Comparison of ENCODE assay signal across 8 mouse cellular contexts in genomic region chr10:75444111-75444826, GRCm38 (mm10). TPM values are rescaled to one million over a fixed set of nuclear protein-coding genes. Genes with fewer than 3 reads are reported as not detected.
DNase-seq lines count a peak whose midpoint lies in the region; ATAC-seq and TF ChIP-seq lines count a peak whose summit lies in the region.

No protein-coding gene starts in this region.

- no peak overlapping the region for H3K4me2 ChIP-seq in heart, embryonic 16.5 days (ENCODE audit: low read depth, low read length)
- H3K4me2 ChIP-seq in liver, embryonic 11.5 days: no peak overlapping the region

- no peak overlapping the region for H3K4me3 ChIP-seq in heart, embryonic 16.5 days (ENCODE audit: low read length)
- H3K4me3 ChIP-seq in thymus, adult 2 months (ENCODE audit: control insufficient read depth, insufficient read depth, low read length): no peak overlapping the region
- no peak overlapping the region for H3K4me3 ChIP-seq in liver, embryonic 11.5 days (ENCODE audit: low read depth, low read length)

- DNase-seq in heart, postnatal 14 days: no peak
- DNase-seq in thymus, postnatal 14 days: peak; percentile 20
- no peak for DNase-seq in thymus, adult 2 months
- DNase-seq in liver, embryonic 11.5 days (ENCODE audit: low spot score): peak; percentile 31
- peak; percentile 57 for DNase-seq in testis, postnatal 10 days (ENCODE audit: low spot score)
- DNase-seq in urinary bladder, adult 2 months (ENCODE audit: low spot score): no peak
- DNase-seq in layer of hippocampus, adult 9-11 months: no peak

- no peak overlapping the region for H3K9ac ChIP-seq in heart, embryonic 16.5 days (ENCODE audit: low read length)
- H3K9ac ChIP-seq in liver, embryonic 11.5 days (ENCODE audit: low read depth, low read length): no peak overlapping the region

- intact Hi-C loops in heart, postnatal 14 days (cut with DNase I): no loop called here

- WGBS in heart, embryonic 16.5 days: 75% methylated on average over 19 of the region's 19 CpGs
- 89% methylated on average over 19 of the region's 19 CpGs for WGBS in thymus, adult 2 months
- 69% methylated on average over 19 of the region's 19 CpGs for WGBS in liver, embryonic 11.5 days

- no peak for TF ChIP-seq POLR2A in thymus, adult 2 months (IDR thresholded peaks at IDR 0.05; ENCODE audit: control insufficient read depth, extremely low read depth, insufficient read depth, low read length, poor library complexity)

- TF ChIP-seq CTCF in thymus, adult 2 months (IDR thresholded peaks at IDR 0.05; ENCODE audit: borderline replicate concordance, control insufficient read depth, extremely low read depth, insufficient read depth, low read length, poor library complexity): no peak

- H3K27me3 ChIP-seq in heart, embryonic 16.5 days (ENCODE audit: control insufficient read depth, insufficient read depth, low read length): no peaks in the 10 kb centered on the region
- H3K27me3 ChIP-seq in thymus, adult 2 months (ENCODE audit: control insufficient read depth, insufficient read depth, low read length): no peaks in the 10 kb centered on the region
- no peaks in the 10 kb centered on the region for H3K27me3 ChIP-seq in liver, embryonic 11.5 days (replicated peaks; ENCODE audit: control insufficient read depth, insufficient read depth, low read length)

- no peaks in the 10 kb centered on the region for H3K9me3 ChIP-seq in heart, embryonic 16.5 days (replicated peaks; ENCODE audit: control insufficient read depth, low read length)
- no peaks in the 10 kb centered on the region for H3K9me3 ChIP-seq in liver, embryonic 11.5 days (ENCODE audit: control insufficient read depth, low read length)

- H3K36me3 ChIP-seq in heart, embryonic 16.5 days (ENCODE audit: control insufficient read depth, insufficient read depth): no peaks in the 10 kb centered on the region
- no peaks in the 10 kb centered on the region for H3K36me3 ChIP-seq in thymus, adult 2 months (ENCODE audit: control insufficient read depth, insufficient read depth, low read length)
- no peaks in the 10 kb centered on the region for H3K36me3 ChIP-seq in liver, embryonic 11.5 days (ENCODE audit: control insufficient read depth, insufficient read depth, low read length)

- H3K4me1 ChIP-seq in heart, embryonic 16.5 days (ENCODE audit: control insufficient read depth, insufficient read depth, low read length): peaks cover 37% of the 10 kb centered on the region
- H3K4me1 ChIP-seq in thymus, adult 2 months (replicated peaks; ENCODE audit: control insufficient read depth, insufficient read depth, low read length): peaks cover 3% of the 10 kb centered on the region; the same call in 1 of the 2 replicates
- no peaks in the 10 kb centered on the region; the same call in none of the 2 replicates for H3K4me1 ChIP-seq in liver, embryonic 11.5 days (replicated peaks; ENCODE audit: control insufficient read depth, insufficient read depth, low read length)

- H3K27ac ChIP-seq in heart, embryonic 16.5 days (ENCODE audit: low read length): 0 out of 2 replicates have a peak overlapping the region, but pooled peaks have one; percentile 17
- H3K27ac ChIP-seq in thymus, adult 2 months (ENCODE audit: control insufficient read depth, insufficient read depth, low read length): no peak overlapping the region
- no peak overlapping the region for H3K27ac ChIP-seq in liver, embryonic 11.5 days (ENCODE audit: low read depth, low read length)

- ATAC-seq in heart, embryonic 16.5 days (replicated peaks; ENCODE audit: extremely low read depth, insufficient read depth, low FRiP score): no peak
- peak; percentile 52; the same call in 1 of the 2 replicates for ATAC-seq in liver, embryonic 11.5 days (replicated peaks; ENCODE audit: low FRiP score)

RNA-seq across cellular contexts. Expression of gene Upb1, which starts 43.4 kb away (rescaled TPM):
- polyA plus RNA-seq in heart, embryonic 16.5 days (2015; fragmentation: Nextera tagmentation; extraction: Ambion mirVana): 0.87 and 0.91 TPM in 2 replicates
- total RNA-seq in heart, postnatal 14 days (2021): under 1 TPM; 0.22 to 0.34 TPM
- polyA plus RNA-seq in thymus, adult 2 months (2012; rRNA removed): 0.77 and 0.97 TPM in 2 replicates
- 5.5 and 5.7 TPM in 2 replicates for polyA plus RNA-seq in liver, embryonic 11.5 days (2014; fragmentation: Nextera tagmentation; extraction: Ambion mirVana)
- 0.90 and 1.0 TPM in 2 replicates for polyA plus RNA-seq in urinary bladder, adult 2 months (2012; rRNA removed)

Comparison
In these comparisons a context has a peak if more than half of its experiments do, and no peak if none do; other contexts are left out.
1. DNase-seq: peak in thymus, postnatal 14 days (single experiment), liver, embryonic 11.5 days (single experiment) and testis, postnatal 10 days (single experiment); none in heart, postnatal 14 days (0 of 2), thymus, adult 2 months (single experiment), urinary bladder, adult 2 months (single experiment) and layer of hippocampus, adult 9-11 months (single experiment).